Mouse (Mus musculus) liver, adult (tissue): ENCODE results near the gene Chrng.

Experiments
- GATA4 ChIP-seq: IDR thresholded peaks from 2 replicates; pipeline ENCODE4 v1.6.1; 2014; ENCODE audit warnings: mild to moderate bottlenecking, low read length; ENCODE audit not compliant: insufficient replicate concordance

Gene Chrng

DNA sequence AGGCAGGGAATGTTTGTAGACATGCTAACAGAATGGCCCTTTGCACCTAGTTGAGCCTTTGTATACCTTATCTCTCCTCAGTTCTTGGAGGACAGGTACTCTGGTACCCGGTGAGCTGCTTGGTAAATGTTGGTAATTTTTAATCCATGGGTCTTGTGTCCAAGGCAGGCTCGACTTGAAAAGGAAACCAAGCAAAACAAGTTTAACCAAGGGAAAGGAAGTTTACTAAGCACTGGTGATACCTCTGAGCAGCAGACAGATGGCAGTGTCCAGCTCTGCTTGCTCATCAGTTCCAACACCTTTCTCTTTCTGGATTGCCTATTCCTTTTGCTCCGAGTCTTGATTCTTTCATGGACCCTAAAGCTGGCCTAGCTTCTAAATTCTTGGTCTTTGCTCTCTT lies 13.5 kb downstream of the Chrng start:
- TF ChIP-seq GATA4, result no peak

DNA sequence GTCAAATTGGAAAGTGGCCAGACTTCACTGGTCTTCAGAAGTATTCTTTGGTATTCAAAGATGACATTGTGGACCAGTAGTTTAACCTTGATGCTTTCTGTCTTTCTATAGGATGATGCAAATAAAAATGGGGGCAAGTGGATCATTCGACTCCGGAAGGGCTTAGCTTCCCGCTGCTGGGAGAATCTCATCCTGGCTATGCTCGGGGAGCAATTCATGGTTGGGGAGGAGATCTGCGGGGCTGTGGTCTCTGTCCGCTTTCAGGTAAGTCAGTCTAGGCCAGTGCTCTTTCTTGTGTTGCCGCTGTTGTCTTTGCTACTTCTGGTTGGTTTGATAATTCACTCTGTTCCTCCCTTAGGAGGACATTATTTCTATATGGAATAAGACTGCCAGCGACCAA lies 21.3 kb downstream of the Chrng start:
- TF ChIP-seq GATA4, result no peak

DNA sequence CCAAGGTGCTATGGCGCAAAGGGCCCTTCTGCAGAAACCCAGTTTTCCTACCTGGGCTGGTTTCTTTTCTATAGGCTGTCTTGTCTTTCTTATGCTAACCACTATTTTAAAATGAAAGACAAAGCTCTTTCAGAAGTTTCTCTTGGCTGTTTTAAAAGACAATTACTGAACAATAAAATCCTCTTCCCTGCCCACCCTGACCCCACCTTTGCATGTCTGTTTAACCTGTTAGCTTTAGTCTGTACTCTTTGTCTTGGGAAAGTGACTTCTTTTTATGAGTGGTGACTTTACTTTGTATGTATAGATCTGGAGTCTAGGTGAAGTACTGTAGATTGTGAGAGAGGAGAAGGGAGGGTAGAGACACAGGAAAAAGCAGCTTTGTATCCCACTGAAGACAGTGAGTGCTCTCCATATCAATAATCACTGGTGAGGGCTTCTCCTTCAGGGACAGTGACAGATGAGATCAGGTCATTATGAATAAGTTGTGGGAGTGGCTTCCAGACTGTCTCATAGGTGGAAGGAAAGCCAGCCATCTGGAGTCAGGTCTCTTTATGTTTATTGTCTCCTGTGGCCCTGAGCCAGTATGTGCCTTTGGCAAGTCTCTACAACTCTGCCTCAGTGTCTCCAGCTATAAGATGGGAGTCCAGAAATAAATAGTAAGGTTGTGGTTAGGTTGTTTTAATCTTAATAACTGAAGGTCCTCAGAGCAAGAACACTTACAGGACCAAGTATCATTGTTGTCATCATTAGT lies 22.1 kb downstream of the Chrng start:
- TF ChIP-seq GATA4, result no peak

DNA sequence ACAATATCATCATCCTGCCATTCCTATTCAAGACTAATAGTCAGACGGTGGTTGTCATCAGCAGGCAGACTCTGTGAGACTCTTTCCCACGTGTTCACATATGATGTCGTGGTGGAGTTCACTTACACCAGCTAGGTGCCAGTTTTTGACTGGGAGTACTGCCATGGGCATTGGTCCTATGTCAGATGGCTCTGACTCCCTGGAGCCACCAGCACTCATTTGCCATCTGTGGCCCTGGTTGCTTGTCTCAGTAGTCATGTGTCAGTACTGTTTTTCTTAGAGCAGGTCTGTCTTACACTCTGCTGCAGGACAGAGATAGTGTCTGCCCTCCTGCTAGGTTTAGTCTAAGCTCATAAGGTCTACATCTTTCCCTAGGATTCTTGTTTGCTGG lies 22.7 kb downstream of the Chrng start:
- no peak for TF ChIP-seq GATA4

DNA sequence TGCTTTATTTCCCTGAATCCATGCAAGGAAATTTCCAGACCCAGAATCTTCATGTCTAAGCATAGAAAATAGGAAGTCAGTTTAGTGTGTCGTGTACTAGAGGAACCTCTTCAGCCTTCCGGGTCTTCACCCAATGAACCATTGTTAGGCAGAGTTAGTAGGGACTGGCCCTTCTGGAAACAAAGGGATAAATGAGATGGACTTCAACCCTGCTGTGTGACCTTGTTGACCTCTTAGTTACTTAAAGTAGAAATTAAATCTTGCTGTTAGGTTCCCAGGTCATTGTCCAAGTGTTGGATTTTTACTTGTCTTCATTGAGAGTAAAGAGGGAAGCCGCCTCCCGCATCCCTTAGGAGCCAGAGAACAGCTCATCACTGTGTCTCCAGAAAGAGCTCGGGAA lies 26.1 kb downstream of the Chrng start:
- TF ChIP-seq GATA4, result no peak

DNA sequence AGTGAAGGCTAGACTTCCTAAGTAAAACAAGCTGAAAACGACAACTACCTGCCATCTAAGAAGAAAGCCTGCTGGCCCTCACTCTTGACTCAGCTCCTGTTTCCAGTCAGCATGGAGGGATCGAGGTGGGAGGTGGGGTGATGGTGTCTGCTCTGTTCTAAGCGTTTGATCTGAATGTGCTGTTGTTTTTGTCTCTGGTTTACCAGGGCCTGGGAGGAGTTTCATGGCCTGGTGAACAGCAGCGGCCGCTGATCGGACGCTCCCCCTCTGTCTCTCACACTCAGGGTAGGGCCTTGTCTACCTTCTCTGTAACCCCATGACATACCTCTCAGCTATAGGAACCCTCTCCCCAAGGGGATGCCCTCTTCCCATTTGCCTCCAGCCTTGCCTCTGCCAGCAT lies 27.7 kb downstream of the Chrng start:
- no peak for TF ChIP-seq GATA4

DNA sequence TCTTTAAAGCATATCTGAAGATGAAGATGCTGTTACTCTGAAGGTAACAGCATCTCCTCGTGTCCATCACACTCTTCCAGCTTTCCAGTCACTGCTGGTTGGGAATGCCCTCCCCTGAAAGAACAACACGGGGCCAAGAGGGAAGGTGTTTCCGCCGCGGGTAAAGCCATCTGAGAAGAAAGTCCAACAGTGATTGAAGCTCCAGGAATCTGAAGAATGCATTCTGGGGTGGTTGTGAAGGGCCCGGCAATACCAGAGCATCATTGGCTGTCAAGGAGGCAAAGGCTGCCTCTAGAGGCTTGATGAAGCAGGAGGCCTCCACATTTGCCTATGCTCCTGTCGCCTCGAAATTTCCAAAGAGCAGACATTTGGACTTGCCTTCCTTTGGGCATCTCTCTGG lies 34.6 kb downstream of the Chrng start:
- no peak for TF ChIP-seq GATA4

DNA sequence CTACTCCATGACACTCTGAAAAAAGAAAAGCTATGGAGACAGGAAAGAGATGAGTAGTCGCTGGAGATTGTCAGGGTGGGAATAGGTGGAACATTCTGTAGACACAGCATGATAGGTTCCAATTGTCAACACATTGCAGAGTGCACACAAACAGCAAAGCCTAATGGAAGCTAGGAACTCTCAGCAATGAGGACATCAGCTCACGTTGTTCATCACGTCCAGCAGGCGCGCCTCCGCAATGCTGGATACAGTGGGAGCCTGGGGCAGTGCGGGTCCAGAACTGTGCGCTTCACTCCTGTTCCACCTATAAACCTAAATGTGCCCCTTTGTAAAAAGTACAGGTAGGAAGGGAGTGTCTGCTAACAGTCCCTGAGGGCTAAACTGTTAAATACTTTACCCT lies 38.6 kb downstream of the Chrng start:
- TF ChIP-seq GATA4, result no peak

DNA sequence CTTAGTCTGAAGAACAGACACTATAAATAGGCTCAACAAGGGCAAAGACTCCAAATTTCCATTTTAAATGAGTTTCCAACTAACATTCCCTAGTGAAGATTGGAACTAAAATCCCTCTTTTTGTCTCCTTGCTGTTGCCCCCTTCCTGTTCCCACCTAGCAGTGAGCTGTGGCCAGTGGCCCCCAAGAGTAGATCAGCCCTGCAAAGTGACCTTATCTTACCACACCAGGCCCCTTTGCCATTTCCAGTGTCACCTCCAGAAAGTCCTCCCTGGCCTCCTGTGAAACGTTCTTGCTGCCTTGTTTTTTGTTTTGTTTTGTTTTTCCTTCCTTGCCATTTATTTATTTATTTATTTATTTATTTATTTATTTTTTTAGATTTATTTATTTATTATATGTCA lies 41.0 kb downstream of the Chrng start:
- TF ChIP-seq GATA4, result no peak

DNA sequence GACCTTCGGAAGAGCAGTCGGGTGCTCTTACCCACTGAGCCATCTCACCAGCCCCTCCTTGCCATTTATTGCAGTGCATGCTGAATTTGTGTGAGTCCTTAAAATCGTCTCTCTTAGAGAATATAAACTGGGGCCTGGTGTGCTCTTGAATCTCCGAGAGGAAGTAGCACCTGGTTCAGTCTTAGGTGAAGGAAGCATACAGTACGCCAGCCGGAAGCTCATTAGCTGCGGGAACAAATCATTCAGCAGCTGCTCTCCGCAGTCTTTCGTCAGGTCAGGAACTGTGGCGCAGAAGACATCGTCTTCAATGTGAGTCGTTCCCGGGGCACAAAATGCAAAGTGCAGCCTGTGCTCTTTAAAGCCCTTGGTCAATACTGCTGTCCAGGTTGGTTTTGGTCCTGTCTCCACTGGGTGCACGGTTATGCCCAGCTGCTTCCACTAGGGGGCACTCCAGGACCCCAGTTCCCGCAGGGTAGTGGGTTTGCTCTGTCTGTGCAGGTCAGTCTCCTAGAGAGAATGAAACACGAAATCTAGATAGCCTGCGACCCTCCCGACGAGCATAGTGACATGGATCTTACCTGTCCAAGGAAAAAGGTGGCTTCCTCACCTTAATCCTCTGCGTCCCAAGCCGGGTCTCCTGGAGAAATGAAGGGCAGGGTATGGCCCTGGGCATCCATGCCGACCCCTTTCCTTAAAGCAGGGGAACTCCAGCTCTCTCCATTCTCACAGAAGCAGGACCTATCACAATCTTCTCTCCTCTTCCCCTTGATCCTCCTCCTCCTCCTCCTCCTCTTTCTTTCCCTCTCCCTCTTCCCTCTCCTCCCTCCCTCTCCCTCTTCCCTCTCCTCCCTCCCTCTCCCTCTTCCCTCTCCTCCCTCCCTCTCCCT lies 41.7 kb downstream of the Chrng start:
- no peak for TF ChIP-seq GATA4

DNA sequence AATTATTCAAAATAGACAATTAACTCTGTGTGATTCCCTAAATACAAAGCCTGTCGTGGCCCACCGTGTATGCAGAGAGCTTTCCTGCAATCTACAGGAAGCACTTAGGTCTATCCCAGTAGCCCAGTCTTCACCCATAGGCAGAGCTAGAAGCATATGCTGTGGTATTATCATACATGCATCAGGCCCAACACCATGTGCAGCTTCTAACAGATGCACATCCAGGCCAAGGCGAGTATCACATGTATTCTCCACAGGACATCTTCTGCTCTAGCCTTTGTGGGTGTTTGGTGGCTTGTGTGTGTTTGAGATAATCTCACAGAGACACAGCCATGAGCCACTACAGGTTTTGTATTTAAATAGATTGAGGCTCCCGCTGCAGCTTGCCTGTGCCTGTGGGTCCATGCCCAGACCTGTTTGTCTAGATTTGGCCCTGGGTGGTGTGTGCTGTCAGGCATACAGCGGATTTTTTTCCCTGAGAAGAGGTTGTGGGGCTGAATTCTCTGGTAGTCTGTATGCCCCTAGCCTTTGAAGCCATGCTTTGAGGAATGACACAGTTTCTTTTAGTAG lies 47.7 kb downstream of the Chrng start:
- no peak for TF ChIP-seq GATA4

DNA sequence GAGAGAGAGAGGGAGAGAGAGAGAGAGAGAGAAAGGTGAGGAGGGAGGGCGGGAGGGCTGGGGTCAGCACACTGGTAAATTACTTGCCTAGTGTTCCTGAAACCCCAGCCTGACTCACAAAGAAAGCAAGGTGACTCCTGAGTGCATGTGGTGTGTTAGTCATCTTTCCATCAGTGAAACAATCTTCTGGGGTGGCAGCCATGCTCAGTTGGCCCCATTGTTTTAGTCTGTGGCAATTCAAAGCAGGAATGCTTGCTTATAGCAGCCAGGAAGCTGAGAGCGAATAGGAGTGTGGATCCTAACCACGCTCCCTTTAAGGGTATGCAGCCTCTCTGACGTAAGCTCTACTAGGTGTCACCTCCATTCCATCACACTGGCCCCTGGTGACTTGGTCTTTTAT lies 50.7 kb downstream of the Chrng start:
- TF ChIP-seq GATA4, result no peak

DNA sequence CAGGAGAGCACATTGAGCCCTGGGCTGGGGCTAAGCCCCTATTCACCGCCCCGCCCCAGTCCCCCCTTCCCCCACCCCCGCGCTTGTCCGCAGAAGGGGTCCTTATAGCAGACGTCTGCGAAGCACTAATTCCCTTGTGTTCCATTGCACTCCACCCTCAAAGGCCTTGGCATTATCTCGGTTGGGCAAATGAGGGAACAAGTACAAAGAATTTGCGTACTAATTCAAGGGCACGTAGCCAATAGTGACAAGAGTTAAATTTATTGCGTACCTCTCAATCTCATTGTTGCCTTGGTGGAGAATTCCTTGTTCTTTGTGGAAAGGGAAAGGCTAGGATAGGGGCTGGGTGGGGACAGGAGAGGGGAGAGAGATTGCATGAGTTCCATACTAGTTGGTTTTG lies 53.2 kb downstream of the Chrng start:
- TF ChIP-seq GATA4, result no peak

DNA sequence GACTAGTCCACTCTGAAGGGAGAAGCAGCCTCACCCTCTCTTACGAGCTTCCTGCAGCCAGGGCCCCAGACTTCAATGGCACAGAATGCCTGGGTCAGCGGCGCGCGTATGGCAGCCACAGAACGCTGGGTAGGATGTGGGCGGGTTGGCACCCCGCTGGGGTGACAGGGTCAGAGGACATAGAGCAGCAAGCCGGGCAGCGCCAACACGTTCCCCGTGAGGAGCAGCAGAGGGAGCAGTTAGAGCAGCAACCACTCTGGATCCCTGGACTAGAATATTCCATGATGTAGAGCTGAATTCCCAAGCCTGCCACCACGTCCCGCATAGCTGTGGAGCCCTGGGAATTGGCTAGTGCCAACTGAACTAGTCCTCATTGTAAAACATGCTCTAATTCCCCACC lies 54.0 kb downstream of the Chrng start:
- no peak for TF ChIP-seq GATA4

DNA sequence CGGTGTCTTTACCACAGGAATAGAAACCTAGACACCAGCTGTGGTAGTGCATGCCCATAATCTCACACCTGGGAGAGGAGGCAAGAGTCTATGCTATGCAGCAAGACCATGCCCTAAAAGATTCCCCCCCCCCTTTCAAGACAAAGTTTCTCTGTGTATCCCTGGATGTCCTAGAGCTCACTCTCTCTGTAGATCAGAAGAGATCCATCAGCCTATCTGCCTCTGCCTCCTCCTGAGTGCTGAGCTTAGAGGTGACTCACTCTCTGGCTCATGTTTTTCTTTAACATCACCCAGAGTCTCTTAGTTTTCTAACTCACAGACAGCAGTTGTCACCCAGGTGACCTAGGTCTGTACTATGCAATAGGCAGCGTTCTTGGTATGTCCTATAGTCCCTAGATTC lies 54.9 kb downstream of the Chrng start:
- TF ChIP-seq GATA4, result no peak
